Mouse (Mus musculus): Measurements from ENCODE around the gene Aip. TPM values are rescaled to one million over a fixed set of nuclear protein-coding genes. Genes with fewer than 3 reads are reported as not detected.
A peak's percentile ranks its signal among the peaks of the same experiment; 100 is the strongest.

Aip gene
- 10 to 100 TPM; 85.7 to 96.3 (median 90.3) TPM for total RNA-seq (2022)

GRCm38 (mm10) chr19:4125741-4126696 is at the start of gene Aip:
Gene Aip, minus strand, starts transcription at chr19:4125858.
- peak; percentile 96 to 98 for DNase-seq (ENCODE audit: low spot score in 2 of 2)

- DNase-seq (ENCODE audit: low spot score in 2 of 2): no peak
Measured at GRCm38 (mm10) chr19:4172925-4173324, 47.3 kb upstream of the Aip start.

GRCm38 (mm10) chr19:4171393-4172290 is 46.0 kb upstream of the Aip start:
- peak; percentile 48 to 67 for DNase-seq (ENCODE audit: low spot score in 2 of 2)

DNA sequence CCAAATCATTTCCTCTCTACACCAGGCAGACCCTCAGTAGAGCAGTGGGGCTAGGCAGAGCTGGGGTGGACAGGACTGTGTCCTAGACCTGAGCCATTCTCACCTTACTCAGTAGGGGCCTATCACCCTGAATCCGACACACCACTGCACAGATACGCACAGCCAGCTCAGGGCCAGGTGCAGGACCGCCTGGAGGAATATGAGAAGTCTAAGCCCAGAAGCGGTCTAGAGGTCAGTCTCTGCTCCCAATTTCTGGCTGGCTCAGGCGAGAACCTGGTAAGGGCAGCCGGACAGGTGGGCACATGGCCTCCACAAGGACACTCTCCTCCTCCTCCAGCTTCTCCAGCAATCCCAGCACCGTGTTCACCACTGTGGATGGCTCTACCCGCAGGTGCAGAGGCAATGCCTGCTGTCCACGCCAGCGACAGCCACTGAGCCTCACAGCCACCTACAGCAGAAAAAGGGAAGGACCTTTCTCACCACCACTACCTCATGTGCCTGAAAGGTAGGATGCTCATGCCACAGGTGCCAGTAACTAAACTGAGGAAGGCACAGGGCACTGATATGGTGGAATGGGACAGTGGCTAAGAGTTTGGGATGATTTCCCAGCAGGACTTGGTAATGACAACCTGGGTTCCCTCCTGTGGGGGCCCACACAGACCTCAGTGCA is 45.2 kb upstream of the Aip start:
- peak in 1 of 2 experiments; percentile 46 for DNase-seq (ENCODE audit: low spot score in 2 of 2)

GRCm38 (mm10) chr19:4169810-4170209 is 44.2 kb upstream of the Aip start:
- DNase-seq (ENCODE audit: low spot score in 2 of 2): peak; percentile 34 to 59

DNA sequence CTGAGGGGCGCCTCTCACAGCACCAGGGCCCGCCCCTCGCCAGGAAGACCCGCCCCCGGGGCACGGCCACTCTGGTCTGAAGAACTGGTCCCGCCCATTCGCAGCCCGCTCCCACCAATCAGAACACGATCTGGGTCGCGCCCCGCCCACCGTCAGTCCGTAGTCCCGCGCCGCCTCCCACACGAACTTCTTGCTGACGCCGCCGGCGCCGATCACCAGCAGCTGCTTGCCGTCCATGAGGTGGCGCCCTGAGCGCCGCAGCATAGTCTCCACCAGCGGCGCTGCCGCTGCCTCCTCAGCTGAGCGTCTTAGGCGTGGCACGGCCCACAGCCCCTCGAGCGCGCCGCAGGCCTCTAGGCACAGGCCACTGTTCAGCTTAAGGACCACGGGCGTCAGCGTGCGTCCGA is 43.7 kb upstream of the Aip start:
- DNase-seq (ENCODE audit: low spot score in 2 of 2): peak; percentile 99

DNA sequence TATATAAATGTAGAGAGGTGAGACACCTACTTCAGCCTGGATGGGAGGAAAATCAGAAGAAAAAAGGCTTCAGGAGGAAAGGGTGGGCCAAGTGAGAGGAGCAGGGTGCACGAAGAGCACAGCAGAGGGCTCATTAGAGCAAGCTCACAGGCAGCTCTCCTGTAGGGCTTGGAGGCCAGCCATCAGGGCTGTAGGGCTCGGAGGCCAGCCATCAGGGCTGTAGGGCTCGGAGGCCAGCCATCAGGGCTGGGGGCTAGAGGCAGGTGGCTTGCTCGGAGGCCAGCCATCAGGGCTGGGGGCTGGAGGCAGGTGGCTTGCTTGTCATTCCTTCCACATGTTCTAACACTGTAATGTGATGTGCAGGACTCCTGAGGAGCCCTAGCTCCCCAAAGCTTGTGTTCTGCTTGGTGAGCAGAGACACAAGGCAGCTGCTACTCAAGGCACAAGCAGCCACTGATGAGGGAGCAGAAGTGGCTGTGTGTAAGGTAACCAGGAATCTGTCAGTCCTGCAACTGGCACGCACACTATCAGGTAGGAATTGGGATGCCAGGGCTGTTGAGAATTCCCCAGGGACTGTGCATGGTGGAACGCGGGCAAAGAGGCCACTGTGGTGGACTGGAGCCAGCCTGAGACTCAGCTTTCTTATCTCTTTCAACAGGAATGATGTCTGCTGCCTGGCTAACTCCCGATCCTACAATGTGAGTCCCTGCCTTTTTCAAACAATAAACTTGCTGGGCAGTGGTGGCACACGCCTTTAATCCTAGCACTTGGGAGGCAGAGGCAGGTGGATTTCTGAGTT is 41.2 kb upstream of the Aip start:
- no peak for DNase-seq (ENCODE audit: low spot score in 2 of 2)

DNA sequence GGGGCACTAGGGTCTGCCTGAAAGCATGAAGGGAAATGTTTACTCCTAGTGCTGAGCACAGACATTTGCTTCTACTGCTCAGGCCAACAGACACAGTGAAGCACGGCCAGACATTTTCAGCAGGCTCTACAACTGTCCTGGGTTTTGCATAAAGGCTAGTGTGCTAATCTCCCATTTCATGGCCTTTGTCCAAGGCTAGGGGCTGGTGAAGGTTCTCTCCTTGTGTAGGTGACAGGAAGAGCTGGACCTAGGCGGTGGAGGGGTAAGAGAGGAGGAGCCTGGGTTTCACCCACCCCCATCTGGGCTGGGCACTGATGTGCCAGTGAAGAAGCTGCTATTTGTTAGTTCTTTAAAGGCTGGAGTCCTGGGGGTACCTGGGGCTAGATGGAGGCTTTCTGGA is 39.1 kb upstream of the Aip start:
- DNase-seq (ENCODE audit: low spot score in 2 of 2): no peak

DNA sequence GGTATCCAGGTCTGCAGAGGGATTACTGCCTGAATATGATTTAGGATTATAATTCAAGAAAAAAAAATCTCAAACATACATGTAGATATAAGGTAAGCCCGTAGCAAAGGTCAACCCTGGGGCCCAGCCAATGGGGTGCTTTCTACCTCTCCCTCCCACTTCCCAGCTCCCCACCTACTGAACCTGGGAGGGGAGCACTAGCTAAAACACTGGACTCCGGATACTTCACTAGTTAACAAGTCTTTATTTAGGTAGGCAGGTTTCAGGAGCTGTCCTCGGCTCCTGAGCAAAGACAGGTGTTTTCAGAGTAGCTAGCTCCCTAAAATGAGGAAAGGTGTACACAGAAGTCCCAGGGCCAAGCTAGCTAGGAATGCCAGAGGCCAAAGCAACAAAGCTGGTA is 38.4 kb upstream of the Aip start:
- no peak for DNase-seq (ENCODE audit: low spot score in 2 of 2)

DNA sequence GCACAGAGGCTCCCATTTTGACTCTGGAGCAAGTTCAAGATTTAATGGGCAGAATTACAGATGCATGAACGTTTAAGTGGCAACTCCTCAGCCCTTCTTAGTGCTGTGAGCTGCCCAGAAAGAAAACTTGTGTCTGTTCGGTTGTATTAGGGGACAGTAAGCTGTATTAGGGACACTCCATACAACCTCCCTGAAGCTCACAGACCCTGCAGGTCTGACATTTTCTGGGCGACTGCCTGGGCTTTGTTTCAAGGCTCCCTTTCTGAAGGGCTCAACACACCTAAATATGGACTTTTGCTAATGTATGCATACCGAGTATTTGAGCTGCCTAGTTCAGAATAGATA is 37.9 kb upstream of the Aip start:
- DNase-seq (ENCODE audit: low spot score in 2 of 2): no peak

DNA sequence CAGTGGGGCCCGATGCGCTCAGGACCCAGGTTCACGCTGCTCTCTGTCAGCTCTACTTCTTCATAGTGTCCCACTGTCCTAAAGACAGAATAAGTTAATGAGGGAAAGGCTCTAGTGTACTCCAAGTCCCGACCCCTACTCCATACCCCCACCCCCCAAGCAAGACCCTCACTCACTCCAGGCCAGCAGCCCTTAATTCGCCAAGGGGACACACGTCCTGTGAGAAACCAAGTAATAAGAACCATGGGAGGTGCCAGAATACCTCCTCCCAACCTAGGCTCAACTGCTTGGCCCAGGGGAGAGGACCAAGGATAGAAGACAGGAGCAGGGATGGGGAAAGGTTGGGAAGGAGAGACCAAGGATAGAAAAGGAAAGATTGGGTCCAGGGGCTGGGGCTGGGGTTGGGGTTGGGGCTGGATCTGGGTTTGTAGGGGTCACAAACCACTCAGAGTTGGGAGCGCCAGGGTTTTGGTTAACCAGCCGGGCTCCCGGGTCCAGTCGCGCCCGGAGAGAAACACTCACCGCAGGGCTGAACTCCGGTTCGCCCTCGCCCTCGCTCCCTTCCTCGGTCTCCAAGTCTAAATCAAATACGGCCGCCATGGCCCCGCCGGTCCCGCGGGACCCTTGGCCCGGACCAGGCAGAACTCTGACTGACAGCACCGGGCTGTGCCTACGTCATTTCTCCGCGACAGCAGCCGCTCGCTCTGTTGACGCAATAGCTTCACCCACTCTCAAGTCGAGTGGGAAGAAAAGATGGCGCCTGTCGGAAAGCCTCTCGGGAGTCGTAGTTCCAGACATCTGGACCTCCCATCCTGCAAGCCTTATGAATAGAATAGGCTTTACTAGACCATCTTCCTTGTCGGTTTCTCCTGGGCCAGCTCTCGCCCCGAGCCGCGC is 37.2 kb upstream of the Aip start, which contains the start of gene Rps6kb2:
Gene Rps6kb2 (minus strand): TSS at position 709 of the 897 bp plus-strand sequence.
- peak; percentile 93 for DNase-seq (ENCODE audit: low spot score in 2 of 2)

GRCm38 (mm10) chr19:4159049-4159448 is 33.4 kb upstream of the Aip start:
- DNase-seq (ENCODE audit: low spot score in 2 of 2): no peak

DNA sequence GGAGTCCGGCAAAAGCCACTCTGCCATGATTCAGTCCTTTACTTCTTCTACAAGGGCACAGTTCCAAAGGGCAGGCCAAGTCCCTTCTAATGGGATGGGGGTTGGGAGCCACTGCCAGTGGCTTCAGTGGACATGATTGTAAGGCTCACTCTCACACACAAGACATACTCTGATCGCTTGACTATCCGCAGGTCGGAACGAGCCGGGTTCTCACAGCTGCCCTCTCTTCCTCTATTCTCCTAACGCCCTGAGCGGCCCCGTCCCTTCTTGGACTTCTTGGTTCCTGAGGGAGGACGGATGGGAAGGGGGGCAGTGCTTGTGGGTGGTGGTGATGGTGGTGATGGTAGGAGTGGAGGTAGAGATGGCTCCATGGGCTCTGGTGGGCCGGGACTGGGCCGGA is 31.1 kb upstream of the Aip start:
- no peak for DNase-seq (ENCODE audit: low spot score in 2 of 2)

DNA sequence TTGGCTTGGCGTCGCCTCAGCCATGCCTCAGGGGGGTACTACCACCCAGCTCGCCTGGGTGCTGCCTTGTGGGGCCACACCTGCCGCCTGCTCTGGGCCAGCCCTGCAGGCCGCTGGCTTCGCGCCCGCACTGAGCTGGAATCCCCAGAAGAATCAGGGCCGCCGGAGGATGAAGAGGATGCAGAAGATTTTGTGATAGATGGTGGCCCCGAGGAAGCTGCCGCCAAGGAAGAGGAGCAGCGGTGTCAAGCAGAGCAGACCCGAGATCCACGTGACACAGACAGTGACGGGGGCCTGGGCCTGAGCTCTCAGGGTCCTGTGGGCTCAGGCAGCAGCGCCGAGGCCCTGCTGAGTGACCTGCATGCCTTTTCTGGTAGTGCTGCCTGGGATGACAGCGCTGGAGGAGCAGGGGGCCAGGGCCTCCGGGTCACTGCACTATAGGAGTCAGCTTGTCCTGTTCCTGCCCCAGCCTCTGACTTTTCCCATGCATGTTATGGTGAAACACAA is 30.5 kb upstream of the Aip start:
- no peak for DNase-seq (ENCODE audit: low spot score in 2 of 2)

- DNase-seq (ENCODE audit: low spot score in 2 of 2): no peak
Measured at GRCm38 (mm10) chr19:4155223-4156072, 29.8 kb upstream of the Aip start.

- DNase-seq (ENCODE audit: low spot score in 2 of 2): no peak
Measured at GRCm38 (mm10) chr19:4154437-4155222, 29.0 kb upstream of the Aip start.

- DNase-seq (ENCODE audit: low spot score in 2 of 2): no peak
Measured at GRCm38 (mm10) chr19:4153232-4153654, 27.6 kb upstream of the Aip start, which contains the start of gene Ptprcap. Gene Ptprcap, plus strand, starts transcription at chr19:4153604.
